Mouse (Mus musculus) gastrocnemius, adult 2 months (tissue): Measurements from ENCODE around the gene Bri3. TPM values are rescaled to one million over a fixed set of nuclear protein-coding genes. Genes with fewer than 3 reads are reported as not detected.
A peak's percentile ranks its signal among the peaks of the same experiment; 100 is the strongest.

Experiments
- DNase-seq: peaks from one replicate; pipeline ENCODE4 v3.0.0; 2022
- H3K27ac ChIP-seq: fragments of 200-600 bp; 2 replicates; pipeline ENCODE4 v1.8.1; 2022; ENCODE audit warnings: mild to moderate bottlenecking
- H3K4me3 ChIP-seq: fragments of 200-600 bp; 2 replicates; pipeline ENCODE4 v1.8.1; 2022; ENCODE audit warnings: mild to moderate bottlenecking, moderate library complexity
- CTCF ChIP-seq: fragments of 200-600 bp; IDR thresholded peaks from 2 replicates; pipeline ENCODE4 v1.8.1; 2022; ENCODE audit warnings: antibody characterized with exemption, mild to moderate bottlenecking, moderate library complexity
- intact Hi-C: fragments of 180-260 bp; cut with DNase I; formaldehyde crosslinking; loops from one replicate; pipeline ENCODE4 v1.15.1; 2025
- total RNA-seq, 2 experiments: library from RNA; stranded (reverse); gene quantifications; 2 replicates each; pipeline ENCODE4 v1.2.3; 2021

Gene Bri3
- total RNA-seq, 2 experiments from 2014 or later, result 36.4 to 45.7 TPM

DNA sequence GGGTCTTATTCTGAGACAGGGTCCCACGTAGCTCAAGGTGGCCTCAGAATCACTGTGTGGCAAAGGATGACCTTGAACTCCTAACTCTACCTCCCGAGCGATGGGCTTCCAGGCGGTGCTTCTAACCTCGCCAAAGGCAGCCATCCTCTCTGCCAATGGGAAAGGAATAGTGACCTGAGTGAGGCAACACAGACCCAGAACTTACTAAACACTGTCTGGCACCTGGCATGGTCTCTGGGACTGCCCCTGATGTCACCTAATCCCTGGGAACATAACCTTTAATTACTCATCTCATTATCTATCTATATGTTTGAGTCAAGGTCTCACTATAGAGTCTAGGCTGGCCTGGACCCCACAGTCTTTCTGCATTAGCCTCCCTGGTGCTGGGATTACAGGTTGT, 24.3 kb upstream of the Bri3 start:
- no peak overlapping the region for H3K4me3 ChIP-seq
- peak overlapping the region; percentile 25; the same call in 1 of the 2 replicates for H3K27ac ChIP-seq
- intact Hi-C loops, result loop anchor here (10.0 kb wide), 2 partner anchors 515 to 1105 kb away; partner anchors contain the start of gene Rnf216
- no peak for TF ChIP-seq CTCF
- DNase-seq, result no peak

DNA sequence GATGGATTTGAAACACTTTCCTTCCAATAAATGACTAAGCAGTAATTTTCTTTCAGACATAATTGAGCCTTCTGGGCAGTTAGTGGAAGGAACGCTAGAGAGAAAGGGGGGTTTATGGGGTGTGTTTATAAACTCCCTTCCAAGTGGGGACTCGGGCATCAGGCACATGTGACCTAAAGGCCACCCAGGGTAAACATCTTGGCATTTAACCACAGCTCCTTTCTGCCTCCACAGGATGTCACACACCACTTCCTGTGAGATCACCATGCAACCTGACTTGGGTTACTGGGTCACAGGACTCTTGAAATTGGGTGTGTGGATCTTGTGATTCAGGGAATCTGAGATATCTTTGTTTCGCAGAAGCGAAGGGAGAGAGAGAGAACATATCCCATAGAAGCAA, 22.9 kb upstream of the Bri3 start:
- peak overlapping the region; percentile 96 for H3K4me3 ChIP-seq
- H3K27ac ChIP-seq, result peak overlapping the region; percentile 92
- DNase-seq, result no peak
- TF ChIP-seq CTCF, result no peak
- intact Hi-C loops, result loop anchor here (10.0 kb wide), 1 partner anchor 1107 kb away; the partner anchor contains the start of gene Rnf216

DNA sequence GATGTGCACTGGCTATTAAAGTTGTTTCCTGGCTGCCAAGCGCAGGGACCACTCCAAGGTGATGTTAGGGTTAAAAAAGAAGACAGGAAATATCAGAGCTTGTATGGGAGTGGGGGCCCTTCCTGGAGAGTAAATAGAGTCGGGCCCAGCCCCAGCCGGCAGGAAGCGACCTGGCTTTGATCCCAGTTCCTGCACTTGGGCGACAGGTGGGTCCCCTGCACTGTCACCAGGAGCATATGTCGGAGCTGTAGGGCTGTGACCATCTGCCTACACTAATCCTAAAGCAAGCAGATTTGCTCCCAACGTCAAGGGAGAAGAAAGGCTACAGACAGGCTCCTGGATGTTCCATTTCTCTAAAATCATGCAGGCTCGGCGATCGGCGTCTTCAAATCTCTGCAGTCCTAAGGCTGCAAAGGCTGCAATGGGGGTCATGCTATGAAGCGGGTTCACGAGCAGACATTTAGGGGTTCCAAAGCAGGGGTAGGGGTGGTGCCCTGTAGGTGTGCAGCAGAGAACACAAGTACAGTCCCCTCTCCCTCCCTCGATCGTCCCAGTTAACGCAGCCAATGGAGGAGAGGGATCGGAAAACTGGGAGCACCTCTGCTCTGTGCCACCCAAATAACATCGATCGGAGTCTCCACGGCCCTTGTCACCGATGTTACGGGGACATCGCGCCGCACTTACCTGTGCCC, 21.3 kb upstream of the Bri3 start:
- intact Hi-C loops, result loop anchor here (2.0 to 10.0 kb wide), 2 partner anchors 32 to 1108 kb away; partner anchors contain the start of gene Rnf216
- no peak for TF ChIP-seq CTCF
- H3K4me3 ChIP-seq, result peak overlapping the region; percentile 96
- peak overlapping the region; percentile 92 for H3K27ac ChIP-seq
- DNase-seq, result peak; percentile 62

DNA sequence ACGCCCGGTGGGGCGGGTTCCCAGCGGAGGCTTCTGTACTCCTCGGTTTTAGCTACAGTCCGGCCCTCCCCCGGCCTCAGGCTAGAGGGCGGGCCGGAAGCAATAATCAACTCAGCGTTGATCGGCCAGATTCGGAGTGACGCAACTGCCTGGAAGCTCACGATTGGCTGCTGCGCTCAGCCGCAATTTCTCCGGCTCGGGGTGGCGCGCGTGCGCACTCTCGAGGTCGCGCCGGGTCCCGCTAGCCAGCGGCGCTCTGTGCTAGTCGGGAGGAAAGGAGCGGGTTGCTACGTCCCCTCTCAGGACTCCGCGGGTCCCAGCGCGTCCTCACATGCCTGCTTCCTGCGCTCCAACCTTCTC, 20.8 kb upstream of the Bri3 start, which contains the start of gene Tecpr1:
Gene Tecpr1 (minus strand): TSS at position 113 of the 360 bp plus-strand sequence.
- no peak for TF ChIP-seq CTCF
- intact Hi-C loops, result loop anchor here (2.0 to 10.0 kb wide), 2 partner anchors 31 to 1109 kb away; partner anchors contain the start of gene Rnf216
- Histone ChIP-seq H3K27ac (peak within 1 kb of the TSS; percentile 92), H3K4me3 (peak within 1 kb of the TSS; percentile 96)
- peak; percentile 98 for DNase-seq

DNA sequence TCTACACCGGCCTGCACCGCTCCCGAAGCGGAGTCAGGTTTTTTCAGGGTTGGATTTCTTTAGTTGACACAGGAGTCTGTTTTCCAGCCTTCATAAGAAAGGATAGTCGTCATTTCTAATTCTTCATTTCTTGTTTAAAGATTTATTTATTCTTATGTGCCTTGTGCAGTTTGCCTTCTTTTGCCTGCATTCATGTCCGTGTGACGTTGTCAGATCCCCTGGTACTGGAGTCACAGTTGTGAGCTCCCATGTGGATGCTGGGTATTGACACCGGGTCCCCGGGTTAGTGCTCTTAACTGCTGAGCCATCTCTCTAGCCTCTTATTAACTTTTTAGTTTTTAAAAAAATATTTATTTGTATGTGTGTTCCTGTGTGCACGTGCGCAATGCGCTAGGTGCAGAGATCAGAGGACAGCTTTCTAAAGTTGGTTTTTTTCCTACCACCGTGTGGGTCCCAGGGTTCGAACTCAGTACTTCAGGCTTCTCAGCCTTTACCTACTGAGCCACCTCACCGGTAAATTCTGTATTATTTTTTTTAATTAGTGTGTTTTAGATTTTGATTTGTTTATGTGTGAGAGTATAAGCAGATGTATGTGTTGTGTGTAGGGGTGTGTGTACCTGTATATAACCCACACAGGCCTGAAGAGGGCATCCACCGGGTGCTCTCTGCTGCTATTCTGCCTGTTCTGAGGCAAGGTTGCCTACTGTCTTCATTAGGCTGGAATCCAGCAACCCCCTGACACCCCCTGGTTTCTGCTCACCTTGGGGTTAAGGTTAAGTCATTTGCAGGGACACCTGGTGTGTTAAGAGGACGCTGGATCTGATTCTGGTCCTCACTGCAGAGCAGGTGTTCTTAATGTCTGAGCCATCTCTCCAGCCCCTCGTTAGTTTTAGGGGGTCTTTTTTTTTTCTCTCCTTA, 20.1 kb upstream of the Bri3 start:
- DNase-seq, result no peak
- Histone ChIP-seq H3K27ac (peak overlapping the region; percentile 92), H3K4me3 (peak overlapping the region; percentile 96)
- intact Hi-C loops, result loop anchor here (2.0 to 10.0 kb wide), 2 partner anchors 31 to 1109 kb away; partner anchors contain the start of gene Rnf216
- TF ChIP-seq CTCF, result no peak

DNA sequence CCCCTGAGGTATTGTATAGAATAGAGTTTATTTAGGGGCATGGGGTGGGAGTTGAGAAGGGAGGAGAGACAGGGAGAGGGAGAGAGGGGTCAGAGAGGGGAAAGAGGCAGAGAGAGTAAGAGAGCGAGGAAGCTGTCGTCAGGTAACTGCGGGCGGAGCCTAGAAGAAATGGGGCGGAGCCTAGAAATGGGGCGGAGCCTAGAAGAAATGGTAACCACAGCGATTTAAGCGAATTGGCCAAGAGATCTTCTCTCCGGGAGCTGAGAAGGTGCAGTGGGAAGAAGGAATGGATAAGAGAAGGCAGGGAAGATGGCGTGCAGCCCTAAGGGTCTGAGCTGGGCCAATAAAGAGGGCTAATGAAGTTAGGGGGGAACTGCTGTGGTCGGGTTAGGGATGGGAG, 18.0 kb upstream of the Bri3 start:
- Histone ChIP-seq H3K27ac (no peak overlapping the region), H3K4me3 (no peak overlapping the region)
- no peak for TF ChIP-seq CTCF
- DNase-seq, result no peak
- intact Hi-C loops, result loop anchor here (10.0 kb wide), 1 partner anchor 1111 kb away; the partner anchor contains the start of gene Rnf216

DNA sequence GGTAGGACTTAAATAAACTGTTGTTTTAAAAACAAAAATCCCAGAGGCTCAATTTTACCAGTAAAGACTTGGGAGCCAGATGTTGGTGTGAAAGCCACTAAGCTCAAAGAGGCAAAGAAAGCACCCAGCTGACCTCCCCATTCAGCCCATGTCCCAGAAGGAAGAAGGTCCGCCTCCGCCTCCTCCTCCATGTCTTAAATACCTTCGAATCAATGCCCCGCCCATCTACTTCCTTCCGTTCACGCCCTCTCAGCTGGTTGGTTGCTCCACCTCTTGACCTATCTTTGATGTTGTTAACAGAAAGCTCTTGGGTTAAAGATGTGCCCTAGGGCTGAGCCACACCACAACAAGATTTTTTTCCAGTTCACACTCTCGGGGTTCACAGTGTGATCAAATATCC, 14.0 kb upstream of the Bri3 start:
- Histone ChIP-seq H3K4me3 (no peak overlapping the region), H3K27ac (no peak overlapping the region)
- TF ChIP-seq CTCF, result no peak
- intact Hi-C loops, result no loop called here
- no peak for DNase-seq

DNA sequence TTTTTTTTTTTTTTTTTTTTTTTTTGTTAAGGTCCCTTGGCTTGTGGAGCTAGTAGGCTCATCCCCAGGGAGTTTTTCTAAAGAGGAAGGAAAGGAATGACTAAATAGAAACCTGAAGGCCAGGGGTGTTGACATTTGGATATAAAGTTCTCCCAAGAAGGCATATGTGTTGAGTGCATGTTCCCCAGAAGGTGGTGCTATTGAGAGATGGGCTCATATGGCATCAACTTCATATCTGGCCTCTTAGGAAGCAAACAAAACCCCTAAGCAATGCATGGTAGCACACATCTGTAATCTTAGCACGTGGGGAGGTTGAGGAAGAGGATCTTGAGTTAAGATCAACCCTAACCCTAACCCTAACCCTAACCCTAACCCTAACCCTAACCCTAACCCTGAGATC, 12.8 kb upstream of the Bri3 start:
- DNase-seq, result no peak
- H3K27ac ChIP-seq, result no peak overlapping the region
- intact Hi-C loops, result no loop called here
- no peak overlapping the region for H3K4me3 ChIP-seq
- TF ChIP-seq CTCF, result peak; percentile 46

DNA sequence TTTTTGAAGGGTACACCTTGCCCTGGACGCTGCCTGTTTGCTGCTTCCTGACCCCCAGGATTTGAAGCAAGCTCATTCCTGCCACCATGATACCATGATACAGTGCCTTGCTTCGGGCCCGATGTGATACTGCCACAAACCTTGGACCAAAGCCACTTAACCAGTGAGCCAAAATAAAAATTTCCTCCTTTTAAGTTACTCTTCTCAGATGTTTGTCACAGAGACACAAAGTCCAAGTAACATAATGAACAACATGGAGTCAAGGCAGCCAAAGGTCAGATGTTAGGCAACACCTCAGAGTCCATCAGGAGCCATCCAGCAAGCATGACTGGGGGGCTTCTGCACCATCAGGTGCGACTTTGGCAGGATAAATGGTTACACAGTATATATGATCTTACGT, 11.7 kb upstream of the Bri3 start:
- intact Hi-C loops, result no loop called here
- H3K27ac ChIP-seq, result no peak overlapping the region
- TF ChIP-seq CTCF, result no peak
- no peak for DNase-seq
- no peak overlapping the region for H3K4me3 ChIP-seq

DNA sequence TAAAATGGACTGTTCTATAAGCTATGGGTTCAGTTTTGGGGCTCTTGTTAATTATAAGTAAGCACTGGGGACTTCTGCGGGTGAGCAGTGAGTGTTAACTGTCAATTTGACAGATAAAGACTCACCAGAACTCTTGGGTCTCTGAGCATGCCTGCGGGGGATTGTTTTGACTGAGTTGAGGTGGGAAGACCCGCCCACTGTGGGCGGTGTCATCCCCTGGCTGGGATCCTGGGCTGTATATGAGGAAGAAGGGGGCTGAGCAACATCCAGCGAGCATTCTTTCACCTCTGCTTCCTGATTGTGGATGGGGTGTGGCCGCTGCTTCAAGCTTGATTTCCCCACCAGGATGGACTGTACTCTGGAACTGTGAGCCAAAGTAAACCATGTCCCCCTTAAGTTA, 10.0 kb upstream of the Bri3 start:
- DNase-seq, result no peak
- no peak for TF ChIP-seq CTCF
- Histone ChIP-seq H3K27ac (no peak overlapping the region), H3K4me3 (no peak overlapping the region)
- intact Hi-C loops, result no loop called here

DNA sequence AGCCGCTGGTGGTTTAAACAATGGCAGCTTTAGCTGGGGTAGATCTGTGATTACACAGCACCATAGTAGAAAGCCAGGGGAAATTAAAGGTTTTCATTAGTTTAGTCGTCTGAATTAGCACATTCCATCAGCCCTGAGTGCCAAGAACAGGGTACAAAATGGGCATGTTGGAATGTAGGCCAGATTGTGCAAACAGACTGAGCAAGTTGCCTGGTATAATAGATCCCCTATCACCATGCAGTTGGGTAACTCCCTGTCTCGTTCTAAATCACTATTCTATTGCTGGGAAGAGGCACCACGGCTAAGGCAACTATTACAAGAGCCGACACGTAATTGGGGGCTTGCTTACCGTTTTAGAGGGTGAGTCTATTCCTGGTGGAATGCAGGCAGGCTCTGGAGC, 9.5 kb upstream of the Bri3 start:
- intact Hi-C loops, result no loop called here
- no peak for TF ChIP-seq CTCF
- H3K4me3 ChIP-seq, result no peak overlapping the region
- no peak overlapping the region for H3K27ac ChIP-seq
- no peak for DNase-seq

DNA sequence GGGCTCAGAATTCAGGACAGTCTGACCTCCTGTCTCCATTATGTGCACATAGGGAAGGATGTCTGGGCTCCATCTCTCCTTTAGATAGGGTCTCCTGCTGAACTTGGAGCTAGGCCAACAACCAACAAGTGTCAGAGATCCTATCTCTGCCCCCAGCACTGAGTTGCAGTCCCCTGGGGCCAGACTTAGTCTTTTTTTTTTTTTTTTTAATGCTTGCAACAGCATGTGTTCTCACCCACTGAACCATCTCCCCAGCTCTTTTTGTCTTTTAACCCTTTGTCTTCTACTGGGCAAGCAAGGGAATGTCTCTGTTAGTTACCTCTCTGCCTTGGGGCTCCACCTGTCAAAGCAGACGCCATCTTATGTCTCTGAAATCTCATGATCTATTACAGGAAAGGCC, 5.3 kb upstream of the Bri3 start:
- Histone ChIP-seq H3K4me3 (no peak overlapping the region), H3K27ac (no peak overlapping the region)
- intact Hi-C loops, result no loop called here
- TF ChIP-seq CTCF, result no peak
- no peak for DNase-seq

DNA sequence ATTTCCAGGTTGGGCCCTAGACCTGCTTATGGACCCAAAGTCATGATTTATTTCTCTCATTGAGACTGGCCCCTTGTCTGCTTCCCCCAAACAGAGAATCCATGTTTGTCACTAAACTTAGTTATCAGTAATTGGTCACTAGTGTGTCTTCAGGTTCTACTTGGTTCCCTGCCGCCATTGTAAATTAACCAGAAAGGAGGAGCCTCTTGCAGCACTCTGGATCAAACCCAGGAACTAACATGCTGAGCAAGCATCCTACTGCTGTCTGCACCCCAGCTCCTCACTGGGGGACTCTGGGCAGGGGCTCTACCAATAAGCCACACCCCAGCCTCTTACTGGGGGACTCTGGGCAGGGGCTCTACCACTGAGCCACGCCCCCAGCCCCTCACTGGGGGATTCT, 1.4 kb downstream of the Bri3 start:
- no peak overlapping the region for H3K4me3 ChIP-seq
- intact Hi-C loops, result no loop called here
- no peak overlapping the region for H3K27ac ChIP-seq
- DNase-seq, result no peak
- TF ChIP-seq CTCF, result no peak
